Mouse (Mus musculus) kidney, adult 11 months (tissue): ENCODE data around the gene Ank3.

Source experiments
- DNase-seq: peaks from one replicate; pipeline ENCODE4 v3.0.0; 2022

Gene Ank3

GRCm38 (mm10) chr10:69791951-69792350 is 393.4 kb downstream of the Ank3 start:
- DNase-seq: no peak

- DNase-seq: no peak
Observed at GRCm38 (mm10) chr10:69792400-69792799, 393.8 kb downstream of the Ank3 start.

GRCm38 (mm10) chr10:69793079-69793478 is 394.5 kb downstream of the Ank3 start:
- peak; percentile 50 for DNase-seq

- DNase-seq: no peak
Observed at GRCm38 (mm10) chr10:69795656-69796055, 397.1 kb downstream of the Ank3 start.

- no peak for DNase-seq
Observed at GRCm38 (mm10) chr10:69796421-69796886, 397.9 kb downstream of the Ank3 start.

- DNase-seq: no peak
Observed at GRCm38 (mm10) chr10:69803135-69803756, 404.7 kb downstream of the Ank3 start.

- DNase-seq: no peak
Observed at GRCm38 (mm10) chr10:69804613-69805012, 406.0 kb downstream of the Ank3 start.

GRCm38 (mm10) chr10:69810785-69811184 is 412.2 kb downstream of the Ank3 start:
- no peak for DNase-seq

GRCm38 (mm10) chr10:69813823-69814522 is 415.4 kb downstream of the Ank3 start:
- no peak for DNase-seq

- no peak for DNase-seq
Observed at GRCm38 (mm10) chr10:69821245-69821644, 422.7 kb downstream of the Ank3 start.

GRCm38 (mm10) chr10:69828770-69829169 is 430.2 kb downstream of the Ank3 start:
- peak; percentile 23 for DNase-seq

- DNase-seq: peak; percentile 49
Observed at GRCm38 (mm10) chr10:69829236-69829635, 430.7 kb downstream of the Ank3 start.

GRCm38 (mm10) chr10:69831568-69831967 is 433.0 kb downstream of the Ank3 start:
- no peak for DNase-seq

GRCm38 (mm10) chr10:69832241-69832640 is 433.7 kb downstream of the Ank3 start:
- DNase-seq: no peak

GRCm38 (mm10) chr10:69832822-69833221 is 434.2 kb downstream of the Ank3 start:
- DNase-seq: no peak

GRCm38 (mm10) chr10:69834700-69835099 is 436.1 kb downstream of the Ank3 start:
- peak; percentile 36 for DNase-seq

- DNase-seq: no peak
Observed at GRCm38 (mm10) chr10:69845749-69846148, 447.2 kb downstream of the Ank3 start.

- DNase-seq: no peak
Observed at GRCm38 (mm10) chr10:69852366-69853091, 454.0 kb downstream of the Ank3 start.

GRCm38 (mm10) chr10:69854587-69855185 is 456.1 kb downstream of the Ank3 start:
- no peak for DNase-seq

- no peak for DNase-seq
Observed at GRCm38 (mm10) chr10:69858011-69858410, 459.4 kb downstream of the Ank3 start.

- DNase-seq: no peak
Observed at GRCm38 (mm10) chr10:69858897-69859605, 460.5 kb downstream of the Ank3 start.

GRCm38 (mm10) chr10:69859848-69860479 is 461.4 kb downstream of the Ank3 start:
- no peak for DNase-seq
